Mouse (Mus musculus) spleen, postnatal 10 days (tissue): Measurements from ENCODE around the gene Clip2.
"Not testable (repeated sequence)": the region's sequence is repeated elsewhere in the genome, so short reads cannot be mapped to it uniquely, and the experiment has no call there.

ENCODE experiments used
- DNase-seq, 2 experiments: peaks; one replicate each; pipeline ENCODE4 v3.0.0; 2021 to 2022; ENCODE audit warnings: low spot score in 2 of 2

Clip2 gene

GRCm38 (mm10) chr5:134488596-134488995 is 63.6 kb downstream of the Clip2 start:
- DNase-seq = no peak

DNA sequence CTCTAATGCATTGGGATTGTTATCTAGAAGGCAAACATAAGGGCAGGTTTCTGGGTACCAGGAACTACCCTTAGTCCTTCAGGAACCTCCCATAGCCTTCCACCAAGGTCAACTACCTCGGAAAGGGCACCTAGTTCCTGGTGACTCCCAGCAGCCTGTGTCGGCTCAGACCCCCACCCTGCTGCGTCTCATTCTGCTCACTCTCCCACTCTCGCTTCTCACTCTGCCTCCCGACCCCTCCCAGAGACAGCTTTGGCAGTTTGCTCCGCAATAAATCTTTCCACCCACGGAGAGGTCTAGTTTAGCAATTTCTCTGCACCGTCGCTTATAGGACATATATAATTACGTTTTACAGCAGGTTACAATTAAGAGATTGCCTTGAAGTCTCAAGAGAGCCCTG is 64.2 kb downstream of the Clip2 start:
- DNase-seq = no peak

GRCm38 (mm10) chr5:134485900-134486665 is 66.2 kb downstream of the Clip2 start:
- peak in 1 of 2 experiments; percentile 80 for DNase-seq

GRCm38 (mm10) chr5:134485183-134485730 is 67.0 kb downstream of the Clip2 start:
- DNase-seq = no peak

DNA sequence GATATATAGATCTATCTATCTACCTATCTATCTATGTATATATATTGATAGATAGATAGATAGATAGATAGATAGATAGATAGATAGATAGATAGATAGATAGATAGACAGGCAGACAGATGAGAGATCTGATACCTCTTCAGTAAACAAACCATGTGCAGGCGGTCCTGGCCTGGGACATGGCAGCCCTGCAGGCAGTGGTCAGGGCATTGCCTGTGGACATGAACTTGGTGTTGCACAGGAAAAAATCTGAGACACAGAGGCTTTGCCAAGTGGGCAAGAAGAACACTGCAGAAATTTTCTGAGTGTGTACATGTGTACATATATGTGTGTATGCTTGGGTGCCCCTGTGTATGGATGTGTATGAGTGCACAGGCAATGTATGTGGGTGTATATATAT is 68.9 kb downstream of the Clip2 start:
- DNase-seq = no peak

GRCm38 (mm10) chr5:134482331-134482730 is 69.9 kb downstream of the Clip2 start:
- DNase-seq = no peak

DNA sequence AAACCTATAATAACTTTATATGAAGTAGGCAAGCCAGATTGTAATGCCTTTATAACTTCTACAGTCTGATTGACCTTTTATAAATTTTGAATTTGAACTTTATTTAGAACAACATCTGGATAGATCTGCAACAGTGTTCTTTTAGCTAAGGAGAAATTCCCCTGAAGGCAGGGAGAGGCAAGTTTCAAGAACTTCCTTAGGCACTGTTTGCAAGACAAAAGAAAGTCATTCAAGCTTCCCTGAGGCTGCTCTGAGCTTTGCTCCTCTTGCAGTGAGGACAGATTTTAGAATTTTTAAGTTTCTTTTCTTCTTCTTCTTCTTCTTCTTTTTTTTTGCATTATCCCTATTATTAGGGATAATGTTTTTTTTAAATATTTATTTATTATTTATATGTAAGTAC is 73.3 kb downstream of the Clip2 start:
- DNase-seq = not testable (repeated sequence)

DNA sequence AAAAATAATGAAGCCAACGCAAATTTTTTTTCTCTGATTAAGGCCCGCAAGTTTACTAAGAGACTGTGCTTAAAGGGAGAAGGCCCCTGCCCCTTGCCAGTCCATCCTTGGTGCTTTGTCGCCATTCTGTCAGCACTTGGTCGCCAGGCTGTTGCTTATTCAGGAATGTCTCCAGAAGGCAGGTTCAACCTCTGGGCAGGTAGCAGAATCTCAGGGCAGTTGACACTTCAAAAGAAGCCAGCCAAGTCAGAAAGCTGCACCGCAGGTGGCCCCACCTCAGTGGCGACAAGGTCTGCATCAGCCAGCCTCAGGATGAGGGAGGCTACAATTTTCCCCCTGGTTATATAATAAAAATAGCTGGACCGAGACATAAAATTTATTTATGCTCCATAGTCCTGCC is 76.5 kb downstream of the Clip2 start:
- not testable (repeated sequence) for DNase-seq

DNA sequence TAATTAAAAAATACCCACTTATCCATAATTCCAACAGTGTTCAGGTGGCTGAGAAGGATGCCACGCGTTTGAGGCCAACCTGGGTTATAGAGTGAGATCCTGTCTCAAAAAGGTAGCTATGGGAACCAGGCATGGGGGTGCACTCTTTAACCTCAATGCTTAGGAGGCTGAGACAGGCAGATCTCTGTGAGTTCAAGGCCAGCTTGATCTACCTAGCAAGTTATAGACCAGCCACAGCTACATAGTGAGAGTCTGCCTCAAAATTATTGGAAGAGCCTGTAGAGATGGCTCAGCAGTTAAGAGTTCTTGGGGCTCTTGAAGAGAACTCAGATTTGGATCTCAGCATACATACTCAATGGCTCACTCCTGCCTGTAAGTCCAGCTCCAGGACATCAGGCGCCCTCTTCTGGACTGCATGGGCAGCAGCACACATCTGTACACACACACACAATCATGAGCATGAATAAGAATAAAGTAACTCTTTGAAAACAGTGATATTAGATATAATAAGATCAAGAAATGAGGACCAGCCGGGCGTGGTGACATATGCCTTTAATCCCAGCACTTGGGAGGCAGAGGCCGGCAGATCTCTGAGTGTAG is 77.1 kb downstream of the Clip2 start:
- no peak for DNase-seq

DNA sequence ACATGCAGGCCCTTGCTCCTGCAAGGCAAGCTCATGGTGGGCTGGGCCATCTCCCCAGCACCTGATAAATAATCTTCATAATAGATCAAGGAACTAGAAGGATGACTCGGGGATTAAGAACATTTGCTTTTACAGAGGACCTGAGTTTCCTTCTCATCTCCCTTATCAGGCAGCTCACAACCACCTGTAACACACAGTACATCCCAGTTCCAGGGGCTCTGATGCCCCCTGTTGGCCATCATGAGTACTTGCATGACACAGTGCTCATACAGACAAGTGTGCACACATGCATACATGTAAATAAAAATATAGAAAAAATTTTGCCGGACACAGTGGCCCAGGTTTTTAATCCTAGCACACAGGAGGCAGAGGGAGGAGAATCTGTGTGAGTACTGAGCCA is 78.3 kb downstream of the Clip2 start:
- DNase-seq = no peak

GRCm38 (mm10) chr5:134470538-134471169 is 81.6 kb downstream of the Clip2 start:
- DNase-seq = no peak

DNA sequence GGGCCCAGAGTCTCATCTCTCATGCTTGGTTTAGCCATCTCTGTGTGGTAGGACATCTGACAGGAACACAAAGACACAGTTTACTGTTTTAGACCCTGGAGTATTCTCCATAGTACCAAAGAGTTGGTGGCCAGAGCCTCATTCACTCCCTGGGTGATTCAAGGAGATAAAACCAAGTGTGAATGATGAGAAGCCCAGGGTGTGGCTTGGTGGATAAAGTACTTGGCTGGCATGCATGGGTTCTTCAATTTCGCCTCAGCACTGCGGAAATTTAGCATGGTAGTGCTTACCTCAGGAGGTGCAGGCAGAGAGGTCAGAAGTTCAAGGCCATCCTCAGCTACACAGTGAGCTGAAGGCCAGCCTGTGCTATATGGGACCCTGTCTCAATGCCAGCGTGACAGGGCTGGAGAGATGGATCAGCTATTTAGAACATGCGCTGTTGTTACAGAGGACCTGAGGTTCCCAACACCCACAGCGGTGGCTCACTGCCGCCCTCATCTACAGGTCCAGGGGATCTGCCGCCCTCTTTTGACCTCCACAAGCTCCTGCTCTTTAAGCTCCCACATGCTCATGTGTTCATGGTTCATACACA is 82.6 kb downstream of the Clip2 start:
- DNase-seq = no peak

- no peak for DNase-seq
Measured at GRCm38 (mm10) chr5:134468158-134468765, 84.0 kb downstream of the Clip2 start.

GRCm38 (mm10) chr5:134467030-134467549 is 85.1 kb downstream of the Clip2 start:
- DNase-seq = no peak

DNA sequence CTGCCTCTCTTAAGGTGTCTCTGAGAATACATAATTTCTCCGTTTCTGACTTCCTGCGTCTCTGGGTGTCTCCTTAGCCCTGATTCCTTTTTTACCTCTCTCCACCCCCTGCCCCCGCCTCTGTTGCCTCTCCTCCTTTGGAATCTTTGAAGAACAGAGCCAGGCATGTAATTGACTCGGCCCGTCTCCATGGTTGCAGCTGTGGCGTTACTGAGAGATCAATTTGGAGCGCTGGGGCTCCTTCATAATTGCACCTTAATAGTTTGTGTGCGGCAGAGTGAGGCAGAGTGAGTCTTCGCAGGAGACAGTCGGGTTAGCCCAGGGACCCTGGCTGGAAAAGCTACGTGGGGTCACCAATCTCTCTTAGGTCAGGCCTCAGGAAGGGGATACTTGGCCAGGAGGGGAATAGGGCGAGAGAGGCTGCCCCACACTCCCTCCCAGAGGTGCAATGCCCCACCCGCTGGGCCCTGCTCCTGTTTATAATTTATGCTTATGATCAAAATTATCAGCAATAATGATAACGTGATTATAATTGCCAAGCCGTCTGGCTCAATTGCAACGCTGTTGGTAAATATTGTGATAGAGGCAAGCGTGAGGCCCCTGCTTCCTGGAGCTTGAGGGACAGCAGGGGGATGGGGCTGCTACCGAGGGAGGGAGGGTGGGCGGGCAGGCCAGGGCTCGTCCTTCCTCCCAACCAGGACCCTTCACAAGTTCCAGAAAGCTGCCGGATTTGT is 85.8 kb downstream of the Clip2 start:
- no peak for DNase-seq

DNA sequence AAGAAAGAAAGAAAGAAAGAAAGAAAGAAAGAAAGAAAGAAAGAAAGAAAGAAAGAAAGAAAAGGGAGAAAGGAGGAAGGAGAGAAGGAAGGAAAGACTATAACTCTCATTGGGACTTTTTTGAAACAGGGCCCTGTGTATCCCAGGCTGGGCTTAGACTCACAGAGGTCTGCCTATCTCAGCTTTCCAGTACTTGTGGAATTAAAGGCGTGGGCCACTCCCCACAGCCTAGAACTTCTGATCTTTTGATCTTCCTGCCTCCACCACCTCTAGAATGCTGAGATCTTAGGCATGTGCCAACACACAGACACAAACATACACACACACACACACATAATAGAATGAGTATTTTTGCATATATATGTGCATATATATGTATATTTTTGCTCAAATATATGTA is 87.0 kb downstream of the Clip2 start:
- DNase-seq = no peak

GRCm38 (mm10) chr5:134464225-134464624 is 88.0 kb downstream of the Clip2 start:
- no peak for DNase-seq

DNA sequence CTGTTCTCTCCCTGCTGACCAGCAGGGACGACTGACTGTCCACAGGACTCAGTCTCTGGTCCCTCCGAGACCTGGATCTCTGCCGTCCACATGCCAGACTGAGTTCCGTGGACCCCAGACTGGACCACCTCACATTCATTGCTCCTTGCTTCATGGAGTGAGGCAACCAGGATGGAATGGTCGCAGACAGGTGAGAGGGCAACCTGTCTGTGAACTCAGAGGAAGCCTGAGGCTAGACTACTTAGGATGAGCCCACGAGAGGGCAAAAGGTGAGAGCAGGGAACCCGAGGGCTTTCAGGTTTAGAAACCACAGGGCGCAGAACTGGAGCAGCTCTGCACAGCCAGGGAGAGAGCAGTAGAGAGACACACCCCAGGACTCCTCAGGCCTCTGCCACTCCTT is 89.5 kb downstream of the Clip2 start:
- no peak for DNase-seq

GRCm38 (mm10) chr5:134462316-134462715 is 89.9 kb downstream of the Clip2 start:
- DNase-seq = no peak

DNA sequence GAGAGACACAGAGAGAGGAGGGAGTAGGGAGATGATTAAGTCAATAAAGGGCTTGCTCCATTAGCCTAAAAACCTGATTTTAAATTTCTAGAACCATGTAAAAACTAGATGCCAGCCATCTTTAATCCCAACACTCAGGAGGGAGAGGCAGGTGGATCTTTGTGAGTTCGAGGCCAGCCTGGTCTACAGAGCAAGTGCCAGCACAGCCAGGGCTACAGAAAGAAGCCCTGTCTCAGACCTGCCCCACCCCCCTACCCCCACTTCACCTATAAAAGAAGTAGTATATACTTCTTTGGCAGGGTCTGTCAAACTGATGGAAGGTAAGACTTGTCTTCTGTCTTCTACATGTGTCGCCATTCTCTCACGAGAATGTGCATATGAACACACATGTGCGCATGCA is 91.7 kb downstream of the Clip2 start:
- DNase-seq = no peak

- no peak for DNase-seq
Measured at GRCm38 (mm10) chr5:134459096-134459495, 93.1 kb downstream of the Clip2 start.
